Mouse (Mus musculus) forebrain, embryonic 16.5 days (tissue): ENCODE measurements around the gene Sptssa. TPM values are rescaled to one million over a fixed set of nuclear protein-coding genes. Genes with fewer than 3 reads are reported as not detected.
"Not testable (repeated sequence)": the region's sequence is repeated elsewhere in the genome, so short reads cannot be mapped to it uniquely, and the experiment has no call there.

Experiments
- ATAC-seq: fragments of 200-750 bp; cut with Nextera tagmentation; 2 replicates; pipeline ENCODE4 v1.8.0; 2017; ENCODE audit warnings: mild to moderate bottlenecking, moderate library complexity
- H3K27ac ChIP-seq: fragments of 300-500 bp; sonication (generic); 2 replicates; pipeline ENCODE4 v1.5.1; 2014; ENCODE audit warnings: low read length, control low read depth
- H3K27me3 ChIP-seq: fragments of 300-500 bp; sonication (generic); replicated peaks from 2 replicates; pipeline ENCODE4 v1.6.1; 2014; ENCODE audit warnings: low read length; ENCODE audit not compliant: control insufficient read depth, insufficient read depth
- H3K36me3 ChIP-seq: fragments of 300-500 bp; sonication (generic); 2 replicates; pipeline ENCODE4 v1.6.1; 2014; ENCODE audit not compliant: control insufficient read depth, insufficient read depth
- H3K4me1 ChIP-seq: fragments of 300-500 bp; sonication (generic); replicated peaks from 2 replicates; pipeline ENCODE4 v1.6.1; 2014; ENCODE audit warnings: low read length; ENCODE audit not compliant: control insufficient read depth, insufficient read depth
- H3K4me2 ChIP-seq: fragments of 300-500 bp; sonication (generic); 2 replicates; pipeline ENCODE4 v1.6.1; 2014; ENCODE audit warnings: mild to moderate bottlenecking, low read length, control low read depth
- H3K4me3 ChIP-seq: fragments of 300-500 bp; sonication (generic); replicated peaks from 2 replicates; pipeline ENCODE4 v1.5.1; 2014; ENCODE audit warnings: mild to moderate bottlenecking, low read length, control low read depth
- H3K9ac ChIP-seq: fragments of 300-500 bp; sonication (generic); replicated peaks from 2 replicates; pipeline ENCODE4 v1.6.1; 2014; ENCODE audit warnings: low read depth, low read length, control low read depth
- H3K9me3 ChIP-seq: fragments of 300-500 bp; sonication (generic); 2 replicates; pipeline ENCODE4 v1.6.1; 2016; ENCODE audit warnings: low read length; ENCODE audit not compliant: control insufficient read depth
- WGBS: fragments of 180-500 bp; shearing (Covaris S2); extraction: QIAGEN DNeasy Blood & Tissue Kit; methylation state at CpG from one replicate; pipeline ENCODE4 v1.1.7; 2014; 5-methylcytosine and 5-hydroxymethylcytosine counted together
- polyA plus RNA-seq: library from polyadenylated mRNA; unstranded; fragments of >200 nt; fragmentation: Nextera tagmentation; extraction: Ambion mirVana; gene quantifications from 2 replicates; pipeline ENCODE4 v1.2.1, GENCODE M21; 2015

Sptssa gene
- polyA plus RNA-seq, 1 experiment from 2014 or later: 169 TPM

- Histone ChIP-seq H3K9me3 (no peaks in the 10 kb centered on the region), H3K4me2 (no peak overlapping the region), H3K27me3 (no peaks in the 10 kb centered on the region), H3K27ac (no peak overlapping the region), H3K4me1 (no peaks in the 10 kb centered on the region), H3K9ac (no peak overlapping the region), H3K36me3 (peaks cover 12% of the 10 kb centered on the region), H3K4me3 (no peak overlapping the region)
- WGBS: 4% methylated on average over 1 of the region's 1 CpGs
- ATAC-seq: no peak
Measured at GRCm38 (mm10) chr12:54683182-54683581, 26.8 kb upstream of the Sptssa start.

DNA sequence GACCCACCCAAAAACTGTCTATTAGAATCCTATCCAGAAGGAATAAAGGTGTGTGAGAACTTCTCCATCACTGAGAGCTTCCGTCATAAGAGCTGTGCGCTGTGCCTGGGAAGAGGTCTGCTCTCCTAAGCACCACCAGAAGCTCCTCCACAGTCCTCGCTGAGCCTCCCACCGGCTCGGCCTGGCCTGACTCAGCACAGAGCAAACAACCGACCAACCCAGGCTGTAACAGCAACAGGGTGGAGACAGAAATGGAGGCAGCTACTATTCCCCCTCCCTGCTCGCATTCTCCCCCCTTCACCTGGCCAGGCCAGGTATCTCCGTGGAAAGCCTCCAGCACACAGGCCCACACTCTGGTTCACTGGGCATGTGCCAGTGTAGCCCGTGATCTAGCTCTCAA, 20.3 kb upstream of the Sptssa start:
- no peak overlapping the region for H3K4me3 ChIP-seq
- no peak for ATAC-seq
- H3K4me2 ChIP-seq: no peak overlapping the region
- no peak overlapping the region for H3K27ac ChIP-seq
- 96% methylated on average over 9 of the region's 9 CpGs for WGBS
- no peaks in the 10 kb centered on the region for H3K27me3 ChIP-seq
- no peaks in the 10 kb centered on the region for H3K9me3 ChIP-seq
- H3K9ac ChIP-seq: no peak overlapping the region
- H3K4me1 ChIP-seq: no peaks in the 10 kb centered on the region
- peaks cover 18% of the 10 kb centered on the region for H3K36me3 ChIP-seq

DNA sequence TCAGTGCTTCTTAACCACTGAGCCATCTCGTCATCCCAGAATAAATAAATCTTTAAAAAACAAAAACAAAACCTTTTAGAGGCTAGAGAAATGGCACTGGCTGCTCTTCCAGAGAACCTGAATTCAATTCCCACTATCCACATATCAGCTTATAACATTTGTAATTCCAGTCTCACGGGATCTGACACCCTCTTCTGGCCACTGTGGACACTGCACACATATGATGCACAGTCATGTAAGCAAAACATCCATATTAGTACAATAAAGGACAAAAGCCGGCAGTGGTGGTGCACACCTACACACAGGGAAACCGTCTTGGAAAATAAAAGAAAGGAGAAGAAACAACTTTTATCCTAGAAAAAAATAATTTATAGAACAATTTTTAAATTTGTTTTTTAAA, 19.0 kb upstream of the Sptssa start:
- no peak for ATAC-seq

DNA sequence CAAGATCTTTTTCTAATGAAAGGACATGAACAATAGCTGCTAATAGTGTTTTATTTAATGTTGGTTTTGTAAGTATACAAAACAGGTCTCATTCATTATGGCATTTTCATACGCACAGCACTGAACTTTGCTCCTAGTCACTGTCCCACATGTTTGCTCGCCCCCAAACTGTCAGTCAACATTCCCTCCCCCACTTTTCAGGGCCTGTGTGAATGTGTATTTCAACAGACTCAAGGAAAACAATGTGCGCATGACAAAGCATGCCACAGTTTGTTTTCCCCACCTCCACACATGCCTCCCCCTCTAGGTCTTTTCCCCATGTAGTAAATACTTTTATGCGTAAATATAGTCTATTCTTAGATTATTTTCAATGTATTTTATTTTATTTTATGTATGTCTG, 14.9 kb upstream of the Sptssa start:
- Histone ChIP-seq H3K36me3 (peaks cover 13% of the 10 kb centered on the region), H3K9ac (no peak overlapping the region), H3K4me3 (no peak overlapping the region), H3K27me3 (no peaks in the 10 kb centered on the region), H3K27ac (no peak overlapping the region), H3K4me1 (no peaks in the 10 kb centered on the region), H3K9me3 (no peaks in the 10 kb centered on the region), H3K4me2 (no peak overlapping the region)
- ATAC-seq: no peak
- 72% methylated on average over 4 of the region's 4 CpGs for WGBS

More for the DNA sequence above, 19.0 kb upstream of the Sptssa start:
- no peaks in the 10 kb centered on the region for H3K27me3 ChIP-seq
- H3K4me3 ChIP-seq: no peak overlapping the region
- peaks cover 21% of the 10 kb centered on the region for H3K36me3 ChIP-seq
- H3K4me2 ChIP-seq: no peak overlapping the region
- no peak overlapping the region for H3K27ac ChIP-seq
- H3K4me1 ChIP-seq: no peaks in the 10 kb centered on the region
- 97% methylated on average over 4 of the region's 4 CpGs for WGBS
- no peaks in the 10 kb centered on the region for H3K9me3 ChIP-seq
- H3K9ac ChIP-seq: no peak overlapping the region

DNA sequence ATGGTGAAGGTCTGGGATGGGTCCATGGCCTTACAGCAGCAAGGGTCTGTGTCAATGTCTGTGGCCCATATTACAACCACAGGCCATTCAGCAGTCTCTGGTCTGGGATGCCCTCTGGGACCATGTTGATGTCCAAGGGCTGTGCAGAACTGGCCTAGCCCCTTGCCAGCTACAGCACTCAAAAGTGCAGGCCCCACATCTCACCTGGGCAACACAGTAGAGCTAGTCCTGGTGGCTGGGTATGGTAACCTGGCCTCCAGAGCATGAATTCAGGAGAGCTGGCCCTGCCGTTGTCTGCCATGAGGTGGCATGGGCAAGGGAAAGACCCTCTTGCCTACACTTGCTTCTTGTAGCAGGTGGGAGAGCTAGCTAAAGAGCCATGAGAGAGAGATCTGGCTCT, 11.8 kb upstream of the Sptssa start:
- Histone ChIP-seq H3K9me3 (no peaks in the 10 kb centered on the region), H3K27me3 (no peaks in the 10 kb centered on the region), H3K4me3 (no peak overlapping the region), H3K36me3 (peaks cover 13% of the 10 kb centered on the region), H3K27ac (no peak overlapping the region), H3K9ac (no peak overlapping the region), H3K4me1 (no peaks in the 10 kb centered on the region), H3K4me2 (no peak overlapping the region)
- 95% methylated on average over 1 of the region's 1 CpGs for WGBS
- no peak for ATAC-seq

GRCm38 (mm10) chr12:54665526-54665925, 9.2 kb upstream of the Sptssa start:
- no peaks in the 10 kb centered on the region for H3K4me1 ChIP-seq
- H3K27ac ChIP-seq: no peak overlapping the region
- no peak overlapping the region for H3K4me2 ChIP-seq
- H3K9ac ChIP-seq: no peak overlapping the region
- H3K9me3 ChIP-seq: no peaks in the 10 kb centered on the region
- no peak overlapping the region for H3K4me3 ChIP-seq
- H3K36me3 ChIP-seq: peaks cover 1% of the 10 kb centered on the region; the same call in 1 of the 2 replicates
- no peak for ATAC-seq
- no peaks in the 10 kb centered on the region for H3K27me3 ChIP-seq
- WGBS: 80% methylated on average over 6 of the region's 6 CpGs

GRCm38 (mm10) chr12:54661470-54661869, 5.1 kb upstream of the Sptssa start:
- not testable (repeated sequence) for H3K4me1 ChIP-seq, H3K9ac ChIP-seq, H3K9me3 ChIP-seq, H3K36me3 ChIP-seq, ATAC-seq, H3K4me2 ChIP-seq, H3K27me3 ChIP-seq, H3K4me3 ChIP-seq, H3K27ac ChIP-seq
- 76% methylated on average over 5 of the region's 5 CpGs for WGBS

GRCm38 (mm10) chr12:54659901-54660300, 3.5 kb upstream of the Sptssa start:
- ATAC-seq: no peak
- no peak overlapping the region for H3K27ac ChIP-seq
- H3K36me3 ChIP-seq: no peaks in the 10 kb centered on the region
- 84% methylated on average over 3 of the region's 3 CpGs for WGBS
- H3K4me1 ChIP-seq: peaks cover 6% of the 10 kb centered on the region
- no peaks in the 10 kb centered on the region for H3K9me3 ChIP-seq
- H3K4me2 ChIP-seq: no peak overlapping the region
- no peak overlapping the region for H3K4me3 ChIP-seq
- H3K27me3 ChIP-seq: no peaks in the 10 kb centered on the region
- H3K9ac ChIP-seq: no peak overlapping the region

DNA sequence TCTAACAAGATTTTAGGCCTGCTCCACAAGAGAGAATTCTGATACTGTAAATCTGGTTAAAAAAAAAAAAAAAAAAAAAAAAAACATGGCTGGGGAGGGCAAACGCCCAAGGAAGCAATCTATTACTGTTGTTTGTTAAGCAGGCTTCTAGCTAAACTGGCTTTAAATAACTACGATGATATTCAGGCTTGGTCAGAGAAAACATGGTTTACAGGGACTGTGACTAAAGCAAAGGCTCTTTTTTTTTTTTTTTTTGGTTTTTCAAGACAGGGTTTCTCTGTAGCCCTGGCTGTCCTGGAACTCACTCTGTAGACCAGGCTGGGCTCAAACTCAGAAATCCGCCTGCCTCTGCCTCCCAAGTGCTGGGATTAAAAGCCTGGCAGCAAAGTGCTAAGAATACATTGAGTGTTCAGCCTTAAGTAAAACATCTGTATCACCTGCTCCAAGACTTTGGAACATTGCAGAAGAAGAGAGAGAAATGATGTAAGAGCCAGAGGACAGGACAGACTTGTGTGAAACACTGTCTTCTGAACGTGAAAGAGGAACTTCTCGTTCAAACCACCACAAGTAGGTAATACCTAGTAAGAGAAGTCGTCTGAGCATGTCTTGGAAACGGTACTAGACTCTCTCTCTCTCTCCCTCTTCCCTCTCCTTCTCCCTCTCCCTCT, 2.2 kb upstream of the Sptssa start:
- WGBS: 78% methylated on average over 7 of the region's 7 CpGs

GRCm38 (mm10) chr12:54657951-54658350, 1.6 kb upstream of the Sptssa start:
- Histone ChIP-seq H3K4me1 (peaks cover 16% of the 10 kb centered on the region), H3K9me3 (no peaks in the 10 kb centered on the region), H3K4me3 (no peak overlapping the region), H3K27me3 (no peaks in the 10 kb centered on the region), H3K4me2 (no peak overlapping the region), H3K9ac (no peak overlapping the region), H3K36me3 (no peaks in the 10 kb centered on the region), H3K27ac (no peak overlapping the region)
- 94% methylated on average over 5 of the region's 5 CpGs for WGBS
- no peak for ATAC-seq

More for the DNA sequence above, 2.2 kb upstream of the Sptssa start:
- Histone ChIP-seq H3K4me1 (peaks cover 16% of the 10 kb centered on the region), H3K27ac (no peak overlapping the region), H3K36me3 (no peaks in the 10 kb centered on the region), H3K9me3 (no peaks in the 10 kb centered on the region), H3K27me3 (no peaks in the 10 kb centered on the region), H3K9ac (no peak overlapping the region), H3K4me3 (no peak overlapping the region), H3K4me2 (no peak overlapping the region)
- ATAC-seq: no peak
